Mouse (Mus musculus) ovary, postnatal 36 days (tissue): Measurements from ENCODE around the gene Rcn3.

Experiments used
- DNase-seq: peaks from one replicate; pipeline ENCODE4 v3.0.0; 2022; ENCODE audit warnings: low spot score, mixed read lengths

Rcn3 gene

DNA sequence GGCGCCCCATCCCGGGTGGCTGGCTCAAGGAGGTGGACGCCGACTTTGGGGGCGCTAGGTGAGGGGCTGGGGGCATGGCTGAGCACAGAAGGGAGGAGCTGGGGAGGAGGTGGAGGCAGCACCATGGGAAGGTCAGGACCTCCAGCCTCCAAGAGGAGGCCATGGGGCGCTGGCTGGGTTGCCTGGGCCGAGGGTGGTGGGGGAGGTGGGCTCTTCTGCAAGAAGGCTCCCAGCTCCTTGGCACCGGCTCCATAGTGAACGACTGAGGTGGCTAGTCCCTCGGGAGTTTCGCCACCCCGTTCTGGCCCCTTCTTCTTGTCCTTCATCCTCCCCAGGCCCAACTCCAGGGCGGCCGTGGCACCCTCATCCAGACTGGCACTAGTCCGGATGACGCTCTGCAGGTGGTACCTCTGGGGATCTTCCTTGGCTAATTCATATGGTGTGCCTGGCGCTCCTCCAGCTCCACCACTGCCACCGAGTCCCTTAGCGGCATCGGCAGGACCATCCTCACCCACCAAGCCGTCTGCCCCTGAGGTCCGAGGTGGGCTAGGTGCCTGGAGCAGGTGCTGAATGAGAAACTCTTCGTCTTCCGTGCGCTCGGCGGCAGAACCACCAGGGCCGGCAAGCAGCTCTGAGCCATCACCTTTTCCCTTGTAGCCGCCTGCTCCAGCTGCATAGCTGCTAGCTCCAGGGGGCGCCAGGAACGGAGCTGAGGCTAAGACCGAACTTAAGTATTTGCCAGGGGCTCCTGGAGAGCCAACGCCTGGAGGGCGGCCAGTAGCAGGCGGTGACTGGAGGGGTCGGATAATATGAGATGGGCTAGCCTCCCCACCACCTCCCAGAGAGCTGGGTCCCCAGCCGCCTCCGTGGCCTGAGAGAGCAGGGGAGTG is 43.8 kb downstream of the Rcn3 start:
- no peak for DNase-seq

DNA sequence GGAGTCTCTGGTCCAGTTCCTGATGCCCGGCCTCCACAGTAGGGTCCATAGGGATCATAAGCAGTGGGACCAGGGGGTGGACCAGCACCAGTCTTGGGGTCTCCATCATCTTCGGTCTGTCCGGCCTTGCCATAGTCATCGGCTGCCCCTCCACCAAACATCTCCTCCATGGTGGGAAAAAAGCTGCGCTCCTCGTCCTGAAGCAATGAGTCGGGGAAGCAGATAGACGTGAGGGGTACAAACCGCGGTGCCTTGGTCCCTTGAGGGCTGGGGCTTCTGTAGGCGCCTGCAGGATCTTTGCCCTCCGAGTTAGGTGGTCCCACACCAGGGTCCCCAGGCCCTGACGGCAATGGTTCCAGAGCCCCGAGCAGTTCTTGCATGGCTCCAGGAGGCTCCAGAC is 44.5 kb downstream of the Rcn3 start:
- no peak for DNase-seq

DNA sequence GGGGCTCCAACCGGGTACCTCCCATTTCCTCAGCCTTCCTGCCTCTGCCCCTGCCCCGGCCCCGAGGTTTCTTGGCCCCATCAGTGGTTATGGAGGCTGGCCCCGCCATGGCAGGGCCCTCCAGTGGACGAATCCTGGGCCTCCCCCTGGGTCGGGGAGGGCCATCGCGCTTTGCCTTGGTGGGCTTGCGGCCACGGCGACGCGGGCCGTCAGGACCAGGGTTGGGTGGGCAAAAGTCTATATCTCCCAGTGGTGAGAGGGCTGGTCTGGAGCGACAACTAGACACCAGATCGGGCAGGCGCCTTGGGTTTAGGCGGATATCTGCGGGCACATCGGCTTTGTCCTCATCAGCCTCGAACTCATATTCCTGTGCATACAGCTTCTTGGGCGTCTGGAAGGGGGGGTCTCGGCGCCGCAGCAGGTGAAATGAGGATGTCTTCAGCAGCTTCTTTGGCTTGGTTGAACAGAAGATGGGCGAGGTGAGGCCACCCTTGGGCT is 45.1 kb downstream of the Rcn3 start:
- DNase-seq: no peak

DNA sequence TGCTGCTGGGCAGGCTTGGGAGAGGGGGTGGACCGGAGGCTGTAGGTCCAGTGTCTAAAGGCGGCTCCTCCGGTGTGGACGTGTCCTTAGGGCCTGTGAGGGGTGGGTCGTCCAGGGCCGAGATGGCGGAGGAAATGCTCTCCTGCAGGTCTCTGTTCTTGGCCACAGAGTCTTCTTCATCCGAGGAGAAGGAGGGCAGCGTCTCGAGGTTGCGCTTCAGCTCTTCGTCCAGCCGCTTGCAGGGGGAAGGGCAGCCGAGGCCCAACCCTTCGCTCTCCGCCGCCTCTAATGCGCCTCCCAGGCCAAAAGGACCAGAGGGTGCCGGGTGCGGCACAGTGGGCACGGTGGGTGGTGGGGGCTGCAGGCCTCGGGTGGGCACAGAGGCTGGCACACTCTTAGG is 46.3 kb downstream of the Rcn3 start:
- no peak for DNase-seq

DNA sequence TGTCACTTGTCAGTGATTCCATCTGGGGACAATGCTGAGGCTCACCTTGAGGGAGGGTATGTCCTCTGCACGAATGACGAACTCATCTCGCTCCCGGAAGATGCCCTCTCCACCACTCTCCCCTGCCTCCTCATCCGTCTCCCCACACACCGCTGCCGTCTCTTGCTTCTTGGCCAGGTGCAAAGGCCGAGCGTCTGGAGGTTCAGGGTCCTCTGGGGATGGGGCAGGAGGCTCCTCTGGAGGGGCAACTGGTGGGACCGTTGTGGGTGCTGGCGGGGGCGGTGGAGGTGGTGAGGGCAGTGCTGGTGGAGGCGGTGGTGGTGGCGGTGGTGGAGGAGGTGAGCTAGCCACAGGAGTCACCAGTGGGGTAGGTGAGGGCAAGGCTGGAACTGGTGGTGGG is 48.7 kb downstream of the Rcn3 start:
- DNase-seq: no peak

DNA sequence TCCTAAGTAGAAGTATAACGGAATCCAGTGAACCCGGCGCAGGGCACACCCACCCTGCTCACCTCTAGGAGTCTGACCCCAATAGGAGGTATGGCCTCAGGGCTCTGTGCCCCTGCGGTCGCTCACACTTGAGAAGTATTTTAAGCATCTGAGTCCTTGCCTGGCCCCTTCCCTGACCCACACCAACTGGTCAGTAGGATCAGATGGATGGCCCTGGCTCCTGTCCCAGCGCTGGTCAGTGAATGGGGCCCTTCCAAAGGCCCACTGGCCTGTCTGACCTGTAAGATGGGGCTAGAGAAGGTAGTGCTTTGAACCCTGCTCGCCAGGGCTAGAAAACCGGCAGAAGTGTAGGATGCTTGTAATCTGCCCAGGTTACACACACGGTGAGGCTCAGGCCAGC is 51.2 kb downstream of the Rcn3 start:
- no peak for DNase-seq

DNA sequence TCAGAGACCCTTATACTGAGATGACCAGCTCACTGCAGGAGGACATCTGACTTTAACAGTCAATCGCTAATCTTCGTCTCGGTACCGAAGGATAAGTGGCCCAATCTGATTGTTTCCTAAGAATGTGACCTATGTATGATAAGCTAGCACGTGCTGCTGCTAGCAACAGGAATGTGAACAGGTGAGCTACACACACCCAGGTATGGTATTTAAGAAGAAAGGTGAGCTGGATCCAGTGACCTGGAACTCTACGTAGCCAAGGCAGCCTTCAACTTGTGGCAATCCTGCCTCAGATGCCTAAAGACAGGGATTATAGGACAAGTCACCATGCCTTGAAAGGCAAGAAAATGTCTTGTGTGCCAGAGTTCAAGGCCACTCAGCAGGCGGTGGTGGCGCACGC is 53.6 kb downstream of the Rcn3 start:
- no peak for DNase-seq

DNA sequence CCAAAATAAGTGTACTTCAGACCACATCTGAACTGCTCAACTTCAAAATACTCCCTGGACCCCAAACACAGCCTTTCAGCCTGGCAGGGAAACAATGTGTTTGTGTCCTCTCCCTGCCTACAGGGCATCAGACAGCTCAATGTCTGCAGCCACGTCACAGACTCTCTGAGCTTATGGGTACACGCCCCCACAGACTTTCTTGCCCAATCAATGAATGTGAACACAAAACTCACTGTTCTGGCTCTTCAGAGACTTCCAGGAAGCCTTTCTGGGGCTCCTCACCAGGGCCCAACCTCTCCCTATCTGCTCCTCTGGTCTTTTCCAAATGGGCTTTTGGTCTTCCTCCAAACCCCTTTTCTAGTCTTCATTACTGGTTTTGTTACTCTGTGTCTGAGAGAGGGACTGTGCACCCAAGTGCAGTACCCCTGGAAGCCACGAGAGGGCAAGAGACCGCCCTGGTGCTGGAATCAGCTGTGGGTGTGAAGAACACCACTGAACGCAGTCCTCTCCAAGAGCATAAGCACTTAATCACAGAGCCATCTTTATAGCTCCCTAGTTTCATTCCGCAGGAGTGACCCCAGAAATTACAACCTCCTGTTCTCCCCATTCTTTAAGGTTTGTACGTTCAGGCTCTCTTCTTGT is 54.2 kb downstream of the Rcn3 start:
- DNase-seq: no peak

DNA sequence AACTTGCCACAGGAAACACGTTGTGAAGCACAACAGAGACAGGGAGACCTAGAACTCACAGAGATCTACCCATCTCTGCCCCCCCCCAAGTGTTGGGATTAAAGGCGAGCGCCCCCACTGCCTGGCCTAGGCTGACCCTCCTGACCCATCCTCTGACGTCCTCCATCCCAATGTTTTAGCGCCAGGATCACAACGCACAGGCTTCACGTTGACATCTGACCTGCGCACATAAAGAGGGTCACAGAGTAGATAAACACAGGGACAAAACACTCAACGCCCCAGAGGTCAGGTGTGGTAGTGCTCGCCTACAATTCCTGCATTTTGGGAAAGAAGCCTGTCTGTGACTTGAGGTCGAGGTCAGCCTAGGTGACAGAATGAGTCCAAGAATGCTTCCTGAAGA is 55.3 kb downstream of the Rcn3 start:
- no peak for DNase-seq

DNA sequence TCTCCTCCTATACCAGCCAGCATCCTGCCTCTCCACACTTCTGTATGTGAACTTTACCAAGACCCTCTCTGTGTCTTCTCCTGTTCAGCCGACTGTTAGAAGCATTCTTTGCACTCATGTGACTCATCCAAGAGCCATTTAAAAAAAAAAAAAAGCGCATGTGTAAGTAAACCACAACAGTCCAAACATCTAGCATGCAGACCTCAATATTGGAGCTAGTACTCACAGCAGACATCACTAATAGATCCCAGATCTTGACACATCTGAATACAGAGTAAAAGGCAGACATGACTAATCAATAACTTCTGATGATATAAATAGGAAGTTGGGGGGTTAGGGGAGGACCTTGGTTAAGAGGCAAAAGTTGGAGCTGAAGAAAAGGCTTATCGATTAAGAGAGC is 56.4 kb downstream of the Rcn3 start:
- no peak for DNase-seq

DNA sequence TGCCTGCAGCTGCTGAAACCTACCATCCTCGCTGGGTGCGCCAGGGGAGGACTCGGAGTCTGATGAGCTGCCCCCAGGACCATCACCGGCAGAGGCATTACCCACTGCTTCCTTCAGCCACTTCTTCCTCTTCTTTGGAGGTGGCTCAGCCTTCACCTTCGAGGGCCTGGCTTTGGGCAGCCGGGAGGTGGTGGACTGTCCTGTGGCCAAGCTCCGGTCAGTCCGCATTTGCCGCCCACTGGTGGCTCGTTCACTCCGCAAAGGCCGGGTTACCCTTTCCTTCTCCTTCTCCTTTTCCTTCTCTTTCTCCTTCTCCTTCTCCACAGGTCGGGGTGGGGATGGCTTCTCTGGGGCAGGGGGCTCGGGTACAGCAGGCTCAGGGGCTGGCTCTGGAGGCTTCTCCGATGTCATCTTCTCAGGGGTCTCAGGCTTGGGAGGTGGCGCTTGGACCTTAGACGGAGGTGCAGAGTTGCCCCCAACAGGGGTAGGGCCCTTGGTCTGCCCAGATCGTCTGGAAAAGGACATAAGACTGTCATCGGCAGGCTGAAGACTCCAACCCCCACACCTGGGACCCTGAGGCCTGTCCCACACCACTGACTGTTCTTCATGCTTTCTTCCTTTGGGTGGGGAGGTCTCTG is 58.2 kb downstream of the Rcn3 start:
- DNase-seq: no peak
